Mouse (Mus musculus) embryo, embryonic 9.5 days (tissue): ENCODE measurements around the gene Gabpa.

Source experiments
- DNase-seq: peaks from one replicate; pipeline ENCODE4 v3.0.0-alpha.2; 2017; ENCODE audit errors: extremely low spot score

The Gabpa gene

GRCm38 (mm10) chr16:84834745-84835440 lies at the start of gene Gabpa:
Gene Gabpa, plus strand, starts transcription at chr16:84834925.
- peak; percentile 88 for DNase-seq

- DNase-seq: no peak
These were observed 49.8 kb upstream of the Gabpa start for GRCm38 (mm10) chr16:84784966-84785365.

- DNase-seq: no peak
These were observed 44.0 kb upstream of the Gabpa start for GRCm38 (mm10) chr16:84790595-84791165.

- DNase-seq: no peak
These were observed 41.3 kb upstream of the Gabpa start for GRCm38 (mm10) chr16:84793401-84793800.

DNA sequence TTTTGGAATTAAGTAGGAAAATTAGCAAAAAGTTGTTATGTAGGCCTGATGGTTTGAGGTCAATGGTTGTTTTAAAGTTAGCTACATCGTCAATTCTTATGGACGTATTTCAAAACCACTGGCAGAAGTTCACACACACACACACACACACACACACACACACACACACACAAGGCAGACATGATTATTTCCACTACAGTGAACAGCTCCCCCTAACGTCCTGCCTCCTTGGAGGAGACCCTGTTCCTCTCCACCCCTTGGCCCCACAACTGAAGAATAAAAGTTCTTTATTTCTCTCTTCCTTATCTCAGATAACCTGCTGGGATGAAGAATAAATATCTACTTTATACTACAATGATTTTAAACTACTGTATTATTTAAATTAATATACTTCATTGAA lies 39.4 kb upstream of the Gabpa start:
- DNase-seq: no peak

GRCm38 (mm10) chr16:84796678-84797077 lies 38.0 kb upstream of the Gabpa start:
- no peak for DNase-seq

- DNase-seq: no peak
These were observed 34.7 kb upstream of the Gabpa start for GRCm38 (mm10) chr16:84800038-84800437.

DNA sequence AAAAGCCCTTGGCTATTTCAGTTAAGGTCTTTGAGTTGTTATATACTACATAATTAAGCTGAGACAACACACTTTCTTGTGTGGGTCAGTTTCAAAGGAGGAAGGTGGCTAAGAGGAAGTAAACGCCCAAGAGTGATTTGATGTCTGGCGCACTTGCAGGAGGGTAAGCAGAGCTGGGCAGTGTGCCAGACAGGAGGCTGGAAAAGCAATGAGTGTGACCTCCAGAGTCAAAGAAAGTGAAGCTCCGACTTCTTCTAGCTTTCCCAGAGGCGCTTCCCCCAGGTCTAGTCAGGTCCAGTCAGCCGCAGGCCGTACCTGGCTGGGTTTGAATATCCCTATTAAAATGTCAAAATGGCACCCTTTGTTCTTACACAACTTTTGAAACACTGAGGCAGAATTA lies 32.5 kb upstream of the Gabpa start:
- DNase-seq: no peak

DNA sequence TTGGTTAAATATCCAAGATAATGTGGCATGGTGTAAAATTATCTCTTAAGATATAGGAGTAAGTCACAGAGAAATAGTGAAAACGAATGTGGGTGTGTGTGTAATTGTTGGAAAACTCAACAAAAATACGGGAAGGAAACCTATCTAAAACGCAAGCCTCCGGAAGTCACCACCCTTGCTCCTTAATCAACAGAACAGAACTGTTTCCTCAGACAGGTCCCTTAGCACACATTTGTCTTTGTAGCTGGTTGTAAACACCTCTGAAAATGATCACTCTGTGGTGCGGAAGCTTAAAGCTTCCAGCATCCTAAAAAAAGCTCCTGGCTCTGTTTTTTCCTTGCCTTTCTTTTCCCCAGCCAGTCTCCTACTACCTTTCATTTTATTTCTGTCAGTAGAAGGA lies 29.9 kb upstream of the Gabpa start:
- DNase-seq: no peak

GRCm38 (mm10) chr16:84806175-84806574 lies 28.6 kb upstream of the Gabpa start:
- DNase-seq: no peak

DNA sequence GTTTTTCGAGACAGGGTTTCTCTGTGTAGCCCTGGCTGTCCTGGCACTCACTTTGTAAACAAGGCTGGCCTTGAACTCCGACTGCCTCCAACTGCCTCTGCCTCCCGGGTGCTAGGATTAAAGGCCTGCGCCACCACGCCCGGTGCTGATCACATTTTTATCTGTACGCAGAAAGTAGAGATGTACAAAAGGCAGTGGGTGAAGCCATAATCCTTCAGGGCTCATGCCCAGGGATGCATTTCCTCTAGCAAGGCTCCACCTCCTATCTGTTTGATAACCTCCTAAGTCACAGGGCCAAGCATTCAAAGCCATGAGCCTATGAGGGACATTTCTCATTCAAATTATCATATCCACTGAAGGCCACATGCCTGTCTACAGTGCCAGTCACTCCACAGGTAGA lies 26.9 kb upstream of the Gabpa start:
- no peak for DNase-seq

DNA sequence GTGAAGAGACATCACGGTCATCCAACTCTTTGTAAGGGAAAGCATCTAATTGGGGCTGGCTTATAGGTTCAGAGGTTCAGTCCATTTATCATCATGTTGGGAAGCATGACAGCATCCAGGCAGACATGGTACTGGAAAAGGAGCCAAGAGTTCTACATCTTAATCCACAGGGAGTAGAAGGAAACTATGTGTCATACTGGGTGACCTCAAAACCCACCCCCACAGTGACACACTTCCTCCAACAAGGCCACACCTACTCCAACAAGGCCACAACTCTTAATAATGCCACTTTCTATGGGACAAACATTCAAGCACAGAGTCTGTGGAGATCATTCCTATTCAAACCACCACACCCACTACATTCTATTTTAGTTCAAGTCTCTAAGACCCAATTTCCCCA lies 24.5 kb upstream of the Gabpa start:
- DNase-seq: no peak

DNA sequence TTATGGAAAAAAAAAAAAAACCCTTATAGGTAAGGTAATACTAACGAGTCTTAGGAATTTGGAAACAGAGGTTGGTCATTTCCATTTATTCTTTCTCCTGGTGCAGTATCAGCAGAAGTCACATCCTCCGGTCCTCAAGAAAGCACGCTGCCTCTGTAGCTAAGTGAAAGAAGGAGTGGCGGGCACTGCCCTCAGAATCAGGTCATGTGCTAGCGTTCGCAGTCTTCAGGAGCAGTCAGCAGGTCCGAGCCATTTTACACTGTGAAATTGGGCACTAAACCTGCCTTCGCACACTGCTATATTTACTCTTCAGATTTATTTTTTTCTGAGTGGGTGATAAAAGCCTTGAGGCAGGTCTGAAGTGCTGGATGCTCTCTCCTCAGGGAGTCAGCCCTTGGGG lies 20.9 kb upstream of the Gabpa start:
- DNase-seq: no peak

- no peak for DNase-seq
These were observed 20.2 kb upstream of the Gabpa start for GRCm38 (mm10) chr16:84814511-84814910.

DNA sequence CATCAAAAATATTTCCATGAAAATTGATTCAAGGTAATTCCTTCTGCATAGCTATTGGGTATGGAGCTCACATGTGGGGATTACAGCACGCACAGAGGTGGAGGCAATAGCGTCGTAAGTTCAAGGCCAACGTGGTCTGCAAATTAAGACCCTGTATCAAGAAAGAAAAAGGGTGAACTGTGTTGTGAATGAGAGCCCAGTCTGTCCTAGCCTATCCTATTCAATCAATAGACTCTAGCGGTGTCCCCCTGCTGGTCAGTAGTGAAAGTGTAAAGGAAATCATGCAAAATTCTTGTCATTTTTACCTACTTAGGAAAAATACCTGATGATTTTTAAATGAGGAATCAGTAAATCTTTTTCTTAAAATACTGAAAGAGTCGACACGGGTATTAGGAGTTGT lies 17.3 kb upstream of the Gabpa start:
- DNase-seq: peak; percentile 25

DNA sequence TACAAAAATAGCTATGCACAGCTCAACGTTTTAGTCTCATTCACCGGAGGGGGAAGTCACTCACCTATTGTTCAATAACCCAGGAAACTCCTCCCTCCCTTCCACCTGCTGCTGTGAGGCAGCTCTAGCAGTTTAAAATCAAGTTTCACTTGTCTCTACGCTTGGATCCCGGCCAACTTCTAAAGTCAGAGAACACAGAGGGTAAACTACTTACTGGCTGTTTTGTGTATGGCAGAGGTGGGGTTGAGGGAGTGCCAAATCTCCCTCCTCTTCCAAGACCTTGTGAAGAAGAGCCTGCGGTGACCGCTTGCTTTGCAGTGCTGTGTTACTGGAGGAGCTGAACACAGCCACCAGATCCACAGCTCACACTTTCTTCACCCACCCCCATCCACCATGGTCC lies 9.7 kb upstream of the Gabpa start:
- DNase-seq: no peak

GRCm38 (mm10) chr16:84831696-84832095 lies 3.0 kb upstream of the Gabpa start:
- DNase-seq: no peak

DNA sequence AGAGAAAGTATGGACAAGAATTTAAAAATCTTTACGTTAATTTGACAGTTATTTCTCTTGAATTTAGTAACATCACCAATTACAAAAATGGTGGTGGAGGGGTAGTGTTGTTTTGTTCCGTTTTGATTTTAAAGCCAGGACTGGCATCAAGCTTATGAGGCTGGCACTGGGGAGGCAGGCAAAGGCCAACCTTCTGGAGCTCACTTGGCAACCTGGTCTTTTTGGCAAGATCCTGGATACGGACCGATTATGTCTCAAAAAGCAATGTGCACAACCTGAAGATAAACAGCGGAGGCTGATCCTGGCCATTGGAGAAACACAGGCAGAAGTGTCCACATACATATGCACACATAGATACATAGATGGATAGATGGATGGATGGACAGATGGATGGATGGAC lies 2.0 kb upstream of the Gabpa start:
- no peak for DNase-seq

GRCm38 (mm10) chr16:84834344-84834743 lies 381 bp upstream of the Gabpa start:
- DNase-seq: no peak

GRCm38 (mm10) chr16:84835441-84835822 lies 707 bp downstream of the Gabpa start, which contains the start of gene Atp5j:
Gene Atp5j, minus strand, starts transcription at chr16:84835625.
- peak; percentile 82 for DNase-seq

DNA sequence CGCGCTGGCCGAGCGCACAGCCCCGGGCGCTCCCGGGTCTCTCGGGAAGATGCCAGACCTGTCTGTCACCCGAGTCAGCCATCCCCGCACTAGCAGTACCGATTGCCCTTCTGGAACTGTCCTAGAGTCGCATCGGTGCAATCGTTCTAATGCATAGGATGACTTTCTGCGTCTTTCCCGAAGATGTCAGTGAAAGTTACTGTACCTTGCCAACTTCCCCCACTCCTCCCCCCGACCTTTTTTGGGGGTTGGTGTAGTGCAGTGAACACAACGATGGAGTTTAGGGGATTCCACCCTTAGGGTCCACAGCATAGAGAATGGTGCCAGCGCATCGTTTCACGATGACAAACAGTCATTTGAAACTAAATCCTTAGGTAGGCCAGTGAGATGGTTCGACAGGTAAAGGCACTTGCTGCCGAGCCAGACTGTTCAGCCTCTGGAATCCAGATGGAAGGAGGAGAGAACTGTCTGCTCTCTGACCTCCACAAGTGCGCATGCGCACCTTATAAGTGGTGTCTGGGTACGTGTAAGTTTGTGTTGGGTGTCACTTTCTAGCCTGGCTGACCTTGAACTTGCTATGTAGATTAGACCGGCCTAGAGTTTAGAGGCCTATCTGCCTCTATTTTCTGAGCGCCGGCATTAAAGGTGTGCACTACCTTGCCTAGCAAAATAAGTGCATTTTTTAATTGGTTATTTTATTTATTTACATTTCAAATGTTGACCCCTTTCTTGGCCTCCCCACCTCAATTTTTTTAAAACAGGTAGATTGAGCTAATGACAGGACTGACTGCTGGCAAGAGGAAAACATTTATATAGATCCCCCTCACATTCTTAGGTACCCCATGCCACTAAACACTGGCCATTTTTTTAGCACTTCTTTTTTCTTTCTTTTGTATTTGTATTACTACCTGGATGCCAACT lies 1.4 kb downstream of the Gabpa start:
- peak; percentile 49 for DNase-seq

DNA sequence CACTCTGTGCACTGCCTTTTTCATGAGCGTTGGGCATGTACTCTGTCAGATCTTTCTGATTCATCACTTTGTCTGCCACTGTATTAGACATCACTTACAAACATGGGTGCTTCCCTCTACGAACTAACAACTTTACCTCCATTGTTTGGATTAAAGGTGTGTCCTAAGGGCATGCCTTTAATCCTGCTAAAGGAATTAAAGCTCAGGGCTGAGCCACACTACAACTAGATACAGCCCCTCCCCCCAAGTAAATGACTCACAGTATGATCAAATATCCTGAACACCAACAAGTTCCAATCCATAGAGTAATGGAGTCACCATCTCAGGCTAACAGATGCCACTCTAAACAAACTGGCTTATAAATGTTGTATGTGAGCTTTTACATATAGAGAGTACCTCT lies 3.9 kb downstream of the Gabpa start:
- no peak for DNase-seq

GRCm38 (mm10) chr16:84853492-84853891 lies 18.8 kb downstream of the Gabpa start:
- no peak for DNase-seq
